Mouse (Mus musculus): ENCODE measurements around the gene Foxp3. TPM values are rescaled to one million over a fixed set of nuclear protein-coding genes. Genes with fewer than 3 reads are reported as not detected.

Foxp3 gene
- 0.02 and 0.23 TPM in 2 replicates for polyA plus RNA-seq (2015; fragmentation: Nextera tagmentation; extraction: Ambion mirVana)

- 37% methylated on average over 71 of the region's 72 CpGs for WGBS (ENCODE audit: insufficient replicate concordance)
- Histone ChIP-seq H3K4me1 (replicated peaks) (peaks cover 38% of the 10 kb centered on the region), H3K9me3 (replicated peaks) (no peaks in the 10 kb centered on the region), H3K4me2 (peak within 1 kb of the TSS; percentile 83), H3K27me3 (no peaks in the 10 kb centered on the region), H3K4me3 (replicated peaks) (peak within 1 kb of the TSS; percentile 74), H3K9ac (peak within 1 kb of the TSS; percentile 80), H3K36me3 (replicated peaks) (no peaks in the 10 kb centered on the region), H3K27ac (replicated peaks) (peak within 1 kb of the TSS; percentile 81)
- peak; percentile 52 for ATAC-seq (ENCODE audit: insufficient read depth)
These were observed at the start of gene Foxp3 for GRCm38 (mm10) chrX:7573176-7574086. Gene Foxp3 (plus strand): TSS chrX:7573644.

GRCm38 (mm10) chrX:7524961-7525360, 48.5 kb upstream of the Foxp3 start:
- 48% methylated on average over 3 of the region's 3 CpGs for WGBS (ENCODE audit: insufficient replicate concordance)
- no peaks in the 10 kb centered on the region for H3K36me3 ChIP-seq (replicated peaks)
- no peaks in the 10 kb centered on the region for H3K4me1 ChIP-seq (replicated peaks)
- no peak overlapping the region for H3K27ac ChIP-seq (replicated peaks)
- no peaks in the 10 kb centered on the region for H3K27me3 ChIP-seq
- no peak for ATAC-seq (ENCODE audit: insufficient read depth)
- H3K9me3 ChIP-seq (replicated peaks) = no peaks in the 10 kb centered on the region
- H3K4me3 ChIP-seq (replicated peaks) = no peak overlapping the region
- no peak overlapping the region for H3K9ac ChIP-seq
- no peak overlapping the region for H3K4me2 ChIP-seq

- ATAC-seq (ENCODE audit: insufficient read depth) = no peak
- no peak overlapping the region for H3K4me3 ChIP-seq (replicated peaks)
- no peak overlapping the region for H3K27ac ChIP-seq (replicated peaks)
- no peaks in the 10 kb centered on the region for H3K27me3 ChIP-seq
- no peak overlapping the region for H3K9ac ChIP-seq
- H3K4me1 ChIP-seq (replicated peaks) = no peaks in the 10 kb centered on the region
- 75% methylated on average over 4 of the region's 4 CpGs for whole genome bisulfite sequencing (ENCODE audit: insufficient replicate concordance)
- no peak overlapping the region for H3K4me2 ChIP-seq
- H3K9me3 ChIP-seq (replicated peaks) = no peaks in the 10 kb centered on the region
- no peaks in the 10 kb centered on the region for H3K36me3 ChIP-seq (replicated peaks)
These were observed 20.0 kb upstream of the Foxp3 start for GRCm38 (mm10) chrX:7553474-7553873.

- Histone ChIP-seq H3K4me3 (replicated peaks) (no peak overlapping the region), H3K4me2 (no peak overlapping the region), H3K9me3 (replicated peaks) (no peaks in the 10 kb centered on the region), H3K36me3 (replicated peaks) (no peaks in the 10 kb centered on the region), H3K27me3 (no peaks in the 10 kb centered on the region), H3K27ac (replicated peaks) (no peak overlapping the region), H3K9ac (no peak overlapping the region), H3K4me1 (replicated peaks) (no peaks in the 10 kb centered on the region)
- WGBS (ENCODE audit: insufficient replicate concordance) = 21% methylated on average over 2 of the region's 2 CpGs
- no peak for ATAC-seq (ENCODE audit: insufficient read depth)
These were observed 10.4 kb upstream of the Foxp3 start for GRCm38 (mm10) chrX:7563076-7563475.

GRCm38 (mm10) chrX:7566352-7566751, 7.1 kb upstream of the Foxp3 start:
- Histone ChIP-seq H3K4me3 (replicated peaks) (no peak overlapping the region), H3K27ac (replicated peaks) (no peak overlapping the region), H3K27me3 (no peaks in the 10 kb centered on the region), H3K9ac (no peak overlapping the region), H3K9me3 (replicated peaks) (no peaks in the 10 kb centered on the region), H3K4me2 (no peak overlapping the region), H3K36me3 (replicated peaks) (no peaks in the 10 kb centered on the region), H3K4me1 (replicated peaks) (peaks cover 6% of the 10 kb centered on the region; the same call in 1 of the 2 replicates)
- no peak for ATAC-seq (ENCODE audit: insufficient read depth)
- 31% methylated on average over 6 of the region's 6 CpGs for WGBS (ENCODE audit: insufficient replicate concordance)

- no peaks in the 10 kb centered on the region for H3K9me3 ChIP-seq (replicated peaks)
- no peaks in the 10 kb centered on the region for H3K27me3 ChIP-seq
- H3K4me1 ChIP-seq (replicated peaks) = peaks cover 18% of the 10 kb centered on the region
- no peak overlapping the region for H3K4me3 ChIP-seq (replicated peaks)
- no peaks in the 10 kb centered on the region for H3K36me3 ChIP-seq (replicated peaks)
- H3K27ac ChIP-seq (replicated peaks) = no peak overlapping the region
- no peak overlapping the region for H3K4me2 ChIP-seq
- ATAC-seq (ENCODE audit: insufficient read depth) = no peak
- H3K9ac ChIP-seq = no peak overlapping the region
- WGBS (ENCODE audit: insufficient replicate concordance) = 57% methylated on average over 9 of the region's 9 CpGs
These were observed 6.0 kb upstream of the Foxp3 start for GRCm38 (mm10) chrX:7567491-7567890.

DNA sequence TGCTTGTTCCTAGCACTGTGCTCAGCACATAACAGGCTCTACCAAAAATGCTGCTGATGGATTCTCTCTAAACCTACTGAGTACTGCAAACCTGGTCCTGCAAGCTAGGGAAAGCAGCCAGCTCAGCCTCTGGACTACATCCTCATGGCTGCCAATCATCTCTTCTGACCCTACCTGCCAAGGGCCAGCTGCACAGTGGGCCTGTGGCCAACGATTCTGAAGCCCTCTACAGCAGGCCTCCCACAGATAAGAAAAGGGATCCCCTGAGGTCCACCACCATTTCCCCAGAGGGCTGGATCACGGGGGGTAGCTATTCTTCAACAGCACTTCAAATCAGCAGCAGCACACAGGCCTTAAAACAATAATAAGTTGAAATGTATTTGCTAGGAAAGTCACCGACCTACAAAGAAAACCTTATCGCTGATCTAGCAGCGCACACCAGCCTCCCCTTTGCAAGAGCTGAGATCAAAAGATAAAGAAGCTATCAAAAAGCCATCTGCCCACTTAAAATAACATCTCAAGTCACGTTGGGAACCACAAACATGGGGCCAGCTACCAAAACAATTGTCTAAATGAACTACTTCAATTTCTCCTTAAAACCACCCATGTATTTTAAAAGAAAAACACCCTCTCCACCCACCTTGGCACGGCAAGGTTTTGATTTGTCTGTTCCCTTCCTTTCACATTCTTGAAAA, 2.8 kb upstream of the Foxp3 start:
- H3K27me3 ChIP-seq = no peaks in the 10 kb centered on the region
- ATAC-seq (ENCODE audit: insufficient read depth) = no peak
- H3K9ac ChIP-seq = no peak overlapping the region
- no peaks in the 10 kb centered on the region for H3K36me3 ChIP-seq (replicated peaks)
- H3K4me2 ChIP-seq = no peak overlapping the region
- H3K27ac ChIP-seq (replicated peaks) = no peak overlapping the region
- peaks cover 38% of the 10 kb centered on the region for H3K4me1 ChIP-seq (replicated peaks)
- no peaks in the 10 kb centered on the region for H3K9me3 ChIP-seq (replicated peaks)
- H3K4me3 ChIP-seq (replicated peaks) = no peak overlapping the region
- WGBS (ENCODE audit: insufficient replicate concordance) = 34% methylated on average over 7 of the region's 7 CpGs

DNA sequence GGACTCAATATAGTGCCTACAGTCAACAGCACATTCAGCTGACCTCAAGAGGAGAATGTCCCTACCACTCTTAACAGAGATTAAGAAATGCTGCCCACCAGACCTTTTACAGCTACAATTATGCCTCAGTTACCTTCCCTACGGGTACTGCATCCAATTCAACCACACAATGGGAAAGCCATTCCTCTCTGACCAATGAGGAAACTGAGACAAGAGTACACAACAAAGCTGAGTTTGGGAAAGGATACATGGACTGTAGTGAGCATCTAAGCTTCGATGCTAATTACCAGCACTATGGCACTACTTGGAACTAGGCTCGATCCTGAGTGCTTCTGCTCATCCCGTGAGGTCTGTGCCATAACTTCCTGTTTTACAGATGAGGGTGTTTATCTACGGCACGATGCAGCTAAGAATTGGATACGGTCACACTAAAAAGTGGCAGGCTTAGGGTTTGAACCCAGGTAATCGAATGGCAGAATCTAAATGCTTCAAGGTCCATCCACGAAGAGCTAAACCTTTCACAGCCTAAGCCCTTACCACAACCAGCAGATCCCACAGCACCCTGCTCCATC, 1.8 kb upstream of the Foxp3 start:
- no peak overlapping the region for H3K4me2 ChIP-seq
- ATAC-seq (ENCODE audit: insufficient read depth) = no peak

GRCm38 (mm10) chrX:7572466-7572865, 978 bp upstream of the Foxp3 start:
- H3K36me3 ChIP-seq (replicated peaks) = no peaks in the 10 kb centered on the region
- WGBS (ENCODE audit: insufficient replicate concordance) = 44% methylated on average over 10 of the region's 10 CpGs
- peaks cover 38% of the 10 kb centered on the region for H3K4me1 ChIP-seq (replicated peaks)
- H3K9me3 ChIP-seq (replicated peaks) = no peaks in the 10 kb centered on the region
- peak overlapping the region; percentile 83 for H3K4me2 ChIP-seq
- no peak overlapping the region for H3K9ac ChIP-seq
- H3K4me3 ChIP-seq (replicated peaks) = peak overlapping the region; percentile 74
- H3K27me3 ChIP-seq = no peaks in the 10 kb centered on the region
- no peak for ATAC-seq (ENCODE audit: insufficient read depth)
- 0 out of 2 replicates have a peak overlapping the region, but pooled peaks have one; percentile 81 for H3K27ac ChIP-seq (replicated peaks)

More for the DNA sequence above, 1.8 kb upstream of the Foxp3 start:
- H3K36me3 ChIP-seq (replicated peaks) = no peaks in the 10 kb centered on the region
- no peak overlapping the region for H3K9ac ChIP-seq
- H3K27ac ChIP-seq (replicated peaks) = no peak overlapping the region
- no peaks in the 10 kb centered on the region for H3K27me3 ChIP-seq
- H3K4me1 ChIP-seq (replicated peaks) = peaks cover 38% of the 10 kb centered on the region
- 59% methylated on average over 9 of the region's 9 CpGs for WGBS (ENCODE audit: insufficient replicate concordance)
- H3K4me3 ChIP-seq (replicated peaks) = no peak overlapping the region
- no peaks in the 10 kb centered on the region for H3K9me3 ChIP-seq (replicated peaks)

GRCm38 (mm10) chrX:7574087-7574884, 842 bp downstream of the Foxp3 start, which contains the start of gene Ppp1r3f:
Gene Ppp1r3f (minus strand): TSS chrX:7574283.
- Histone ChIP-seq H3K4me2 (peak within 1 kb of the TSS; percentile 83), H3K4me3 (replicated peaks) (peak within 1 kb of the TSS; percentile 74), H3K4me1 (replicated peaks) (peaks cover 38% of the 10 kb centered on the region), H3K27ac (replicated peaks) (peak within 1 kb of the TSS; percentile 81), H3K36me3 (replicated peaks) (no peaks in the 10 kb centered on the region), H3K9ac (peak within 1 kb of the TSS; percentile 80), H3K27me3 (no peaks in the 10 kb centered on the region), H3K9me3 (replicated peaks) (no peaks in the 10 kb centered on the region)
- peak; percentile 97 for ATAC-seq (ENCODE audit: insufficient read depth)
- whole genome bisulfite sequencing (ENCODE audit: insufficient replicate concordance) = 25% methylated on average over 64 of the region's 65 CpGs

Measured in liver, embryonic 15.5 days (tissue).